Mouse (Mus musculus): Measurements from ENCODE around the gene Rbms1. TPM values are rescaled to one million over a fixed set of nuclear protein-coding genes. Genes with fewer than 3 reads are reported as not detected.
A peak's percentile ranks its signal among the peaks of the same experiment; 100 is the strongest.

Rbms1 gene
- total and polyA plus RNA-seq, 3 experiments = 10.1 to 27.4 TPM; not detected in 1

- Histone ChIP-seq H3K79me2 (ENCODE audit: control insufficient read depth, insufficient read depth, low read length, poor library complexity) (no peaks in the 10 kb centered on the region), H3K27me3 (ENCODE audit: control insufficient read depth in 1 of 2, insufficient read depth in 2 of 2, low read length in 2 of 2) (no peaks in the 10 kb centered on the region), H3K27ac (ENCODE audit: control insufficient read depth, low read depth, low read length) (no peak within 1 kb of the TSS), H3K4me1 (ENCODE audit: control insufficient read depth in 1 of 2, insufficient read depth in 2 of 2, low read length in 2 of 2) (no peaks in the 10 kb centered on the region), H3K36me3 (ENCODE audit: control insufficient read depth in 1 of 2, insufficient read depth in 2 of 2, low read length in 2 of 2) (no peaks in the 10 kb centered on the region), H3K9me3 (replicated peaks; ENCODE audit: insufficient read depth, low read length) (no peaks in the 10 kb centered on the region), H3K9ac (ENCODE audit: control insufficient read depth, low read depth, low read length, poor library complexity, severe bottlenecking) (no peak within 1 kb of the TSS), H3K4me3 (ENCODE audit: control insufficient read depth in 1 of 2, insufficient read depth in 1 of 2, low read depth in 2 of 2, low read length in 2 of 2) (no peak within 1 kb of the TSS)
- TF ChIP-seq MYB (IDR thresholded peaks at IDR 0.05; ENCODE audit: low read depth, low read length) (no peak), CHD1 (IDR thresholded peaks at IDR 0.05; ENCODE audit: low read depth, low read length) (no peak), CTCF (IDR thresholded peaks at IDR 0.05 in 2 of 3, conservative IDR thresholded peaks at IDR 0.05 in 1 of 3; ENCODE audit: control insufficient read depth in 1 of 3, insufficient read depth in 1 of 3, low read depth in 2 of 3, low read length in 3 of 3, poor library complexity in 1 of 3, severe bottlenecking in 1 of 3) (no peak), MEF2A (IDR thresholded peaks at IDR 0.05; ENCODE audit: extremely low read depth, insufficient replicate concordance, low read depth, low read length, poor library complexity, severe bottlenecking) (no peak), NELFE (IDR thresholded peaks at IDR 0.05; ENCODE audit: low read depth, low read length) (no peak), CHD2 (IDR thresholded peaks at IDR 0.05; ENCODE audit: low read length) (no peak), TCF12 (IDR thresholded peaks at IDR 0.05; ENCODE audit: low read depth, low read length) (no peak), USF2 (IDR thresholded peaks at IDR 0.05; ENCODE audit: borderline replicate concordance in 1 of 2, insufficient read depth in 1 of 2, low read depth in 1 of 2, low read length in 2 of 2) (no peak), ZNF384 (IDR thresholded peaks at IDR 0.05; ENCODE audit: low read depth, low read length) (no peak), MAZ (IDR thresholded peaks at IDR 0.05; ENCODE audit: low read depth, low read length) (no peak), BHLHE40 (IDR thresholded peaks at IDR 0.05; ENCODE audit: borderline replicate concordance, low read depth, low read length) (no peak), ZKSCAN1 (IDR thresholded peaks at IDR 0.05; ENCODE audit: low read depth, low read length) (no peak), USF1 (IDR thresholded peaks at IDR 0.05; ENCODE audit: low read depth, low read length) (no peak)
- DNase-seq (ENCODE audit: low read depth, low spot score) = no peak
These were observed 240.5 kb downstream of the Rbms1 start, which contains the start of gene Itgb6 for GRCm38 (mm10) chr2:60722514-60722913. TSS of gene Itgb6 (minus strand) at chr2:60722643.

- peaks cover 0 to 3% of the 10 kb centered on the region in 2 experiments; a peak in 2 of 4 replicates for H3K27me3 ChIP-seq (ENCODE audit: control insufficient read depth in 1 of 2, insufficient read depth in 2 of 2, low read length in 2 of 2)
- H3K36me3 ChIP-seq (ENCODE audit: control insufficient read depth in 1 of 2, insufficient read depth in 2 of 2, low read length in 2 of 2) = no peaks in the 10 kb centered on the region
- H3K9ac ChIP-seq (ENCODE audit: control insufficient read depth, low read depth, low read length, poor library complexity, severe bottlenecking) = no peak overlapping the region
- no peak overlapping the region for H3K4me3 ChIP-seq (ENCODE audit: control insufficient read depth in 1 of 2, insufficient read depth in 1 of 2, low read depth in 2 of 2, low read length in 2 of 2)
- no peak overlapping the region for H3K27ac ChIP-seq (ENCODE audit: control insufficient read depth, low read depth, low read length)
- H3K4me1 ChIP-seq (ENCODE audit: control insufficient read depth in 1 of 2, insufficient read depth in 2 of 2, low read length in 2 of 2) = no peaks in the 10 kb centered on the region
- H3K79me2 ChIP-seq (ENCODE audit: control insufficient read depth, insufficient read depth, low read length, poor library complexity) = no peaks in the 10 kb centered on the region
- TF ChIP-seq SMC3 (IDR thresholded peaks at IDR 0.05; ENCODE audit: low read depth, low read length) = peak; percentile 93
- no peak for TF ChIP-seq NELFE (IDR thresholded peaks at IDR 0.05; ENCODE audit: low read depth, low read length)
- TF ChIP-seq ELF1 (IDR thresholded peaks at IDR 0.05; ENCODE audit: low read depth, low read length) = 0 out of 2 replicates have a peak, but pooled peaks have one; percentile 10
- TF ChIP-seq MAZ (IDR thresholded peaks at IDR 0.05; ENCODE audit: low read depth, low read length) = no peak
- TF ChIP-seq NRF1 (IDR thresholded peaks at IDR 0.05; ENCODE audit: insufficient read depth, low read depth, low read length, poor library complexity, severe bottlenecking) = no peak
- TF ChIP-seq RAD21 (IDR thresholded peaks at IDR 0.05; ENCODE audit: low read depth, low read length) = peak; percentile 77
- TF ChIP-seq TBP (IDR thresholded peaks at IDR 0.05; ENCODE audit: low read depth, low read length) = no peak
- TF ChIP-seq KAT2A (conservative IDR thresholded peaks at IDR 0.05; ENCODE audit: low read depth, low read length) = no peak
- no peak for TF ChIP-seq GATA1 (IDR thresholded peaks at IDR 0.05; ENCODE audit: low read depth, low read length)
- TF ChIP-seq E2F4 (IDR thresholded peaks at IDR 0.05; ENCODE audit: borderline replicate concordance, low read depth, low read length) = no peak
- TF ChIP-seq CTCF (IDR thresholded peaks at IDR 0.05 in 2 of 3, conservative IDR thresholded peaks at IDR 0.05 in 1 of 3; ENCODE audit: control insufficient read depth in 1 of 3, insufficient read depth in 1 of 3, low read depth in 2 of 3, low read length in 3 of 3, poor library complexity in 1 of 3, severe bottlenecking in 1 of 3) = peak; percentile 60 to 80 (median 70)
- TF ChIP-seq ZC3H11A (IDR thresholded peaks at IDR 0.05; ENCODE audit: low read depth, low read length) = peak; percentile 76
- peak; percentile 41 for DNase-seq (ENCODE audit: low read depth, low spot score)
- H3K9me3 ChIP-seq (replicated peaks; ENCODE audit: insufficient read depth, low read length) = no peaks in the 10 kb centered on the region
These were observed 242.1 kb downstream of the Rbms1 start for GRCm38 (mm10) chr2:60720906-60721305.
